Mouse (Mus musculus): ENCODE results near the gene Rere.

GRCm38 (mm10) chr4:150353376-150353900 lies 72.0 kb downstream of the Rere start:
- TF ChIP-seq EP300 (IDR thresholded peaks at IDR 0.05; ENCODE audit: low read length) (no peak), MEF2A (IDR thresholded peaks at IDR 0.05; ENCODE audit: borderline replicate concordance, low read depth, low read length) (no peak), POLR2A (IDR thresholded peaks at IDR 0.05; ENCODE audit: low read depth, low read length) (no peak), USF1 (IDR thresholded peaks at IDR 0.05; ENCODE audit: low read depth, low read length) (no peak)

All from CH12.LX (cell line).